Mouse (Mus musculus) G1E (cell line): ENCODE data around the gene Paqr6.
"Not testable (repeated sequence)": the region's sequence is repeated elsewhere in the genome, so short reads cannot be mapped to it uniquely, and the experiment has no call there.

Source experiments
- CTCF ChIP-seq: IDR thresholded peaks from 2 replicates; pipeline ENCODE4 v1.5.1; 2012; ENCODE audit warnings: low read depth, low read length, inconsistent platforms, mixed read lengths
- GATA2 ChIP-seq: IDR thresholded peaks from 2 replicates; pipeline ENCODE4 v1.6.1; 2012; ENCODE audit warnings: low read depth, low read length, inconsistent platforms, borderline replicate concordance

- not testable (repeated sequence) for TF ChIP-seq CTCF, GATA2
Measured at GRCm38 (mm10) chr3:88375750-88376626, 11.6 kb downstream of the Paqr6 start.
